19 mouse cellular contexts compared by ENCODE assay signal in the genomic region with DNA sequence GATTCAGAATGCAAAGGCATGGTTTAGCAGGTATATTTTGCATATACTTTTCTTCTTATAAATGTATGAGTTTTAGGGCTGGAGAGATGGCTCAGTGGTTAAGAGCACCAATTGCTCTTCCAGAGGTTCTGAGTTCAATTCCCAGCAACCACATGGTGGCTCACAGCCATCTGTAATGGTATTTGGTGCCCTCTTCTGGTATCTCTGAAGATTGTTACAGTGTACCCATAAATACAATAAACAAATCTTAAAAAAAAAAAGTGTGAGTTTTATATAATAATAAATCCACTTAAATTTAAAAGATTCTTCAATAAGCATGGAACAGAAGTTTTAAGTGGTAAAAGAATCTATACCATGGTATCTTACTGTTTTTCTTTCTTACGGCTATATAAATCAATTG. TPM values are rescaled to one million over a fixed set of nuclear protein-coding genes. Genes with fewer than 3 reads are reported as not detected.
A peak's percentile ranks its signal among the peaks of the same experiment; 100 is the strongest.
DNase-seq lines count a peak whose midpoint lies in the region; ATAC-seq and TF ChIP-seq lines count a peak whose summit lies in the region.
"Had no signal": no experiment of that assay in that cellular context is flagged by ENCODE, and none has a peak within 500 bp of the region (broad histone marks: within the 10 kb centered on the region; RNA-seq: fewer than 3 reads in every experiment).

No protein-coding gene starts in this region.

- no peak overlapping the region for H3K9ac ChIP-seq in lung, embryonic 14.5 days
- no peak overlapping the region for H3K9ac ChIP-seq in ES-E14 (ENCODE audit: insufficient read depth, low read depth, low read length, poor library complexity, severe bottlenecking)
- H3K9ac ChIP-seq: embryonic facial prominence, embryonic 13.5 days; heart, embryonic 15.5 days; hindbrain, embryonic 12.5 days; limb, embryonic 12.5 days; lung, embryonic 15.5 days; neural tube, embryonic 13.5 days; stomach, embryonic 15.5 days had no signal

- H3K27me3 ChIP-seq in lung, embryonic 14.5 days (ENCODE audit: insufficient read depth, low read length): no peaks in the 10 kb centered on the region
- H3K27me3 ChIP-seq in splenic B cell, adult 2 months (ENCODE audit: control insufficient read depth, insufficient read depth, low read length, poor library complexity, severe bottlenecking): no peaks in the 10 kb centered on the region
- H3K27me3 ChIP-seq: embryonic facial prominence, embryonic 13.5 days; heart, embryonic 15.5 days; hindbrain, embryonic 12.5 days; limb, embryonic 12.5 days; lung, embryonic 15.5 days; neural tube, embryonic 13.5 days; stomach, embryonic 15.5 days had no signal

- no peak overlapping the region for H3K27ac ChIP-seq in gastrocnemius, adult 2 months
- no peak overlapping the region for H3K27ac ChIP-seq in lung, embryonic 14.5 days (ENCODE audit: low read depth)
- H3K27ac ChIP-seq in ES-E14 (ENCODE audit: insufficient read depth, low read depth, low read length, poor library complexity, severe bottlenecking): no peak overlapping the region
- H3K27ac ChIP-seq: embryonic facial prominence, embryonic 13.5 days; heart, embryonic 15.5 days; hindbrain, embryonic 12.5 days; limb, embryonic 12.5 days; lung, embryonic 15.5 days; neural tube, embryonic 13.5 days; stomach, embryonic 15.5 days had no signal

- H3K4me3 ChIP-seq in gastrocnemius, adult 2 months: no peak overlapping the region
- H3K4me3 ChIP-seq in lung, embryonic 14.5 days (ENCODE audit: low read depth, low read length): no peak overlapping the region
- no peak overlapping the region for H3K4me3 ChIP-seq in ES-E14 (ENCODE audit: insufficient read depth in 1 of 2, low read depth in 1 of 2, low read length in 2 of 2, poor library complexity in 1 of 2, severe bottlenecking in 1 of 2)
- H3K4me3 ChIP-seq: embryonic facial prominence, embryonic 13.5 days; heart, embryonic 15.5 days; hindbrain, embryonic 12.5 days; limb, embryonic 12.5 days; lung, embryonic 15.5 days; neural tube, embryonic 13.5 days; stomach, embryonic 15.5 days had no signal

- no peaks in the 10 kb centered on the region for H3K4me1 ChIP-seq in lung, embryonic 14.5 days (ENCODE audit: insufficient read depth)
- no peaks in the 10 kb centered on the region for H3K4me1 ChIP-seq in ES-E14 (ENCODE audit: control insufficient read depth in 2 of 2, insufficient read depth in 2 of 2, low read length in 2 of 2, poor library complexity in 1 of 2)
- H3K4me1 ChIP-seq: embryonic facial prominence, embryonic 13.5 days; heart, embryonic 15.5 days; hindbrain, embryonic 12.5 days; limb, embryonic 12.5 days; lung, embryonic 15.5 days; neural tube, embryonic 13.5 days; stomach, embryonic 15.5 days had no signal

- in situ Hi-C loops in ES-E14 (cut with MboI; ENCODE audit: low sequenced_read_pairs in 2 of 2, unreplicated experiment in 2 of 2): no loop called here

- TF ChIP-seq CTCF in gastrocnemius, adult 2 months (IDR thresholded peaks at IDR 0.05): peak; percentile 37
- 0 out of 2 replicates have a peak, but pooled peaks have one; percentile 5 for TF ChIP-seq CTCF in lung, embryonic 14.5 days (IDR thresholded peaks at IDR 0.05; ENCODE audit: low read depth)

- intact Hi-C loops in gastrocnemius, adult 2 months (cut with DNase I): no loop called here

- no peak for DNase-seq in gastrocnemius, adult 2 months
- DNase-seq in gastrocnemius, adult 18-20 months (ENCODE audit: low spot score): no peak
- DNase-seq in lung, embryonic 14.5 days: no peak
- DNase-seq in lung, adult 18-20 months: no peak
- peak; percentile 1 for DNase-seq in ES-E14 (ENCODE audit: low read depth, low spot score)
- DNase-seq in splenic B cell, adult 2 months (ENCODE audit: low read depth, low spot score): peak; percentile 34
- DNase-seq in ovary, adult 18-20 months (ENCODE audit: low spot score): no peak
- DNase-seq in layer of hippocampus, postnatal 36 days: no peak
- DNase-seq: adrenal gland, adult 8-10 months; cerebellum, adult 18-20 months; kidney, adult 11 months; thymus, postnatal 36 days had no signal

- ATAC-seq in lung, embryonic 14.5 days (ENCODE audit: insufficient read depth): no peak

- no peaks in the 10 kb centered on the region for H3K9me3 ChIP-seq in lung, embryonic 14.5 days (ENCODE audit: low read depth, low read length)
- H3K9me3 ChIP-seq in ES-E14 (ENCODE audit: control insufficient read depth, insufficient read depth, low read depth, low read length): no peaks in the 10 kb centered on the region
- H3K9me3 ChIP-seq: embryonic facial prominence, embryonic 13.5 days; heart, embryonic 15.5 days; hindbrain, embryonic 12.5 days; limb, embryonic 12.5 days; lung, embryonic 15.5 days; neural tube, embryonic 13.5 days; stomach, embryonic 15.5 days had no signal

- peaks cover 3% of the 10 kb centered on the region; the same call in 1 of the 2 replicates for H3K36me3 ChIP-seq in lung, embryonic 14.5 days (ENCODE audit: insufficient read depth)
- H3K36me3 ChIP-seq in ES-E14 (ENCODE audit: control insufficient read depth, insufficient read depth, low read length, poor library complexity, severe bottlenecking): no peaks in the 10 kb centered on the region
- 0 out of 2 replicates have a peak, but pooled peaks cover 2% of the 10 kb centered on the region for H3K36me3 ChIP-seq in splenic B cell, adult 2 months (ENCODE audit: control insufficient read depth, insufficient read depth, low read length, poor library complexity, severe bottlenecking)
- H3K36me3 ChIP-seq: lung, embryonic 15.5 days; stomach, embryonic 15.5 days had no signal

- H3K4me2 ChIP-seq in lung, embryonic 14.5 days: no peak overlapping the region
- H3K4me2 ChIP-seq: embryonic facial prominence, embryonic 13.5 days; heart, embryonic 15.5 days; hindbrain, embryonic 12.5 days; limb, embryonic 12.5 days; lung, embryonic 15.5 days; neural tube, embryonic 13.5 days; stomach, embryonic 15.5 days had no signal

- 98% methylated on average over 1 of the region's 1 CpGs for WGBS in lung, embryonic 14.5 days

TF ChIP-seq in ES-E14, 5 proteins besides CTCF, POLR2A, EP300 and RAD21:
- TF ChIP-seq MAFK (IDR thresholded peaks at IDR 0.05; ENCODE audit: insufficient read depth, low read depth, low read length): no peak
- no peak for TF ChIP-seq HCFC1 (IDR thresholded peaks at IDR 0.05; ENCODE audit: borderline replicate concordance, insufficient read depth, low read length)
- TF ChIP-seq ZNF384 (IDR thresholded peaks at IDR 0.05; ENCODE audit: low read depth, low read length): no peak
- TF ChIP-seq ZC3H11A (IDR thresholded peaks at IDR 0.05; ENCODE audit: borderline replicate concordance, low read depth, low read length): no peak
- TF ChIP-seq CHD2 (IDR thresholded peaks at IDR 0.05; ENCODE audit: low read depth, low read length): no peak

RNA-seq across cellular contexts. Expression of a gene that starts 6.1 kb away (rescaled TPM):
- 10 to 100 TPM; 12.7 to 13.8 TPM for total RNA-seq in gastrocnemius, adult 2 months (2021)
- total RNA-seq in gastrocnemius, adult 18-20 months (2021): 10 to 100 TPM; 12.5 to 13.6 TPM
- polyA plus RNA-seq in lung, embryonic 14.5 days (2014; fragmentation: Nextera tagmentation; extraction: Ambion mirVana): 48.6 and 52.6 TPM in 2 replicates
- 50.5 and 71.2 TPM in 2 replicates for total RNA-seq in ES-E14 (2012; rRNA removed)
- total RNA-seq in layer of hippocampus, postnatal 36 days (2021): 10 to 100 TPM; 30.1 to 36.1 TPM

RNA-seq across cellular contexts. Expression of a gene that starts 6.5 kb away (rescaled TPM):
- total RNA-seq in gastrocnemius, adult 2 months (2021): 1 to 10 TPM; 3.9 to 6.5 TPM
- total RNA-seq in gastrocnemius, adult 18-20 months (2021): 1 to 10 TPM; 5.1 to 5.9 TPM
- polyA plus RNA-seq in lung, embryonic 14.5 days (2014; fragmentation: Nextera tagmentation; extraction: Ambion mirVana): 5.7 and 5.9 TPM in 2 replicates
- 4.3 and 5.4 TPM in 2 replicates for total RNA-seq in ES-E14 (2012; rRNA removed)
- 10 to 100 TPM; 27.6 to 31.3 TPM for total RNA-seq in layer of hippocampus, postnatal 36 days (2021)

Comparison
In these comparisons a context has a peak if more than half of its experiments do, and no peak if none do; other contexts are left out.
1. DNase-seq: peak in ES-E14 (single experiment) and splenic B cell, adult 2 months (single experiment); none in gastrocnemius, adult 2 months (single experiment), gastrocnemius, adult 18-20 months (single experiment), lung, embryonic 14.5 days (single experiment), lung, adult 18-20 months (0 of 2), ovary, adult 18-20 months (single experiment) and layer of hippocampus, postnatal 36 days (0 of 2).